In genomic region chr4:127454511-127455119, GRCm38 (mm10) we compare ENCODE assay signal across 20 mouse cellular contexts.
DNase-seq lines count a peak whose midpoint lies in the region; ATAC-seq and TF ChIP-seq lines count a peak whose summit lies in the region.
"Had no signal": no experiment of that assay in that cellular context is flagged by ENCODE, and none has a peak within 500 bp of the region (broad histone marks: within the 10 kb centered on the region; RNA-seq: fewer than 3 reads in every experiment).

No protein-coding gene starts in this region.

- no peak for ATAC-seq in forebrain, embryonic 15.5 days (replicated peaks)
- ATAC-seq in forebrain, embryonic 11.5 days (replicated peaks; ENCODE audit: low FRiP score): no peak
- ATAC-seq in midbrain, postnatal 0 days (ENCODE audit: low FRiP score): no peak
- peak; percentile 69 for ATAC-seq in forebrain, embryonic 16.5 days
- ATAC-seq: CD4-positive, CD25-positive, alpha-beta regulatory T cell, adult 4 months; hindbrain, postnatal 0 days; inflammation-experienced regulatory T-cells, adult 6 months; intestine, embryonic 16.5 days had no signal

- H3K27me3 ChIP-seq in forebrain, embryonic 15.5 days: no peaks in the 10 kb centered on the region
- no peaks in the 10 kb centered on the region for H3K27me3 ChIP-seq in forebrain, embryonic 11.5 days (ENCODE audit: control insufficient read depth, insufficient read depth, low read length)
- H3K27me3 ChIP-seq in midbrain, postnatal 0 days (ENCODE audit: insufficient read depth, low read length): no peaks in the 10 kb centered on the region
- no peaks in the 10 kb centered on the region for H3K27me3 ChIP-seq in midbrain, embryonic 10.5 days (ENCODE audit: low read depth, poor library complexity, severe bottlenecking)
- no peaks in the 10 kb centered on the region for H3K27me3 ChIP-seq in forebrain, embryonic 16.5 days (replicated peaks; ENCODE audit: control insufficient read depth, insufficient read depth, low read length)
- H3K27me3 ChIP-seq: hindbrain, embryonic 12.5 days had no signal

- no peak for TF ChIP-seq CTCF in midbrain, postnatal 0 days (IDR thresholded peaks at IDR 0.05)

- H3K27ac ChIP-seq in forebrain, embryonic 15.5 days (replicated peaks): peak overlapping the region; percentile 58
- H3K27ac ChIP-seq in forebrain, embryonic 11.5 days (ENCODE audit: low read depth, low read length): no peak overlapping the region
- H3K27ac ChIP-seq in midbrain, postnatal 0 days (ENCODE audit: low read depth, low read length): no peak overlapping the region
- no peak overlapping the region for H3K27ac ChIP-seq in midbrain, embryonic 10.5 days (replicated peaks)
- H3K27ac ChIP-seq in forebrain, embryonic 16.5 days (ENCODE audit: low read length): peak overlapping the region; percentile 38
- H3K27ac ChIP-seq: hindbrain, embryonic 12.5 days; hindbrain, postnatal 0 days had no signal

- H3K9me3 ChIP-seq in forebrain, embryonic 15.5 days: no peaks in the 10 kb centered on the region
- H3K9me3 ChIP-seq in forebrain, embryonic 11.5 days (ENCODE audit: control insufficient read depth, low read length): no peaks in the 10 kb centered on the region
- no peaks in the 10 kb centered on the region for H3K9me3 ChIP-seq in midbrain, postnatal 0 days (ENCODE audit: low read length)
- peaks cover 16% of the 10 kb centered on the region; the same call in 1 of the 2 replicates for H3K9me3 ChIP-seq in midbrain, embryonic 10.5 days (replicated peaks)
- H3K9me3 ChIP-seq in forebrain, embryonic 16.5 days (ENCODE audit: control insufficient read depth, low read length): peaks cover 8% of the 10 kb centered on the region

- no peak overlapping the region for H3K4me3 ChIP-seq in forebrain, embryonic 15.5 days
- H3K4me3 ChIP-seq in forebrain, embryonic 11.5 days (ENCODE audit: low read depth, low read length): no peak overlapping the region
- no peak overlapping the region for H3K4me3 ChIP-seq in midbrain, postnatal 0 days (ENCODE audit: low read depth, low read length)
- H3K4me3 ChIP-seq in midbrain, embryonic 10.5 days: no peak overlapping the region
- H3K4me3 ChIP-seq in forebrain, embryonic 16.5 days (replicated peaks; ENCODE audit: low read length): no peak overlapping the region
- H3K4me3 ChIP-seq: hindbrain, embryonic 12.5 days had no signal

- H3K4me1 ChIP-seq in forebrain, embryonic 15.5 days: peaks cover 7% of the 10 kb centered on the region; the same call in 1 of the 2 replicates
- H3K4me1 ChIP-seq in forebrain, embryonic 11.5 days (replicated peaks; ENCODE audit: control insufficient read depth, insufficient read depth, low read length): no peaks in the 10 kb centered on the region
- H3K4me1 ChIP-seq in midbrain, postnatal 0 days (ENCODE audit: insufficient read depth, low read length): no peaks in the 10 kb centered on the region
- 0 out of 2 replicates have a peak, but pooled peaks cover 4% of the 10 kb centered on the region for H3K4me1 ChIP-seq in midbrain, embryonic 10.5 days
- H3K4me1 ChIP-seq in forebrain, embryonic 16.5 days (replicated peaks; ENCODE audit: control insufficient read depth, insufficient read depth, low read length): peaks cover 3% of the 10 kb centered on the region; the same call in 1 of the 2 replicates
- H3K4me1 ChIP-seq: hindbrain, embryonic 12.5 days had no signal

- H3K4me2 ChIP-seq in forebrain, embryonic 15.5 days (replicated peaks): no peak overlapping the region
- H3K4me2 ChIP-seq in forebrain, embryonic 11.5 days (ENCODE audit: low read depth, low read length, severe bottlenecking): no peak overlapping the region
- no peak overlapping the region for H3K4me2 ChIP-seq in midbrain, postnatal 0 days (ENCODE audit: low read depth, low read length, poor library complexity, severe bottlenecking)
- H3K4me2 ChIP-seq in forebrain, embryonic 16.5 days (ENCODE audit: low read length): no peak overlapping the region
- H3K4me2 ChIP-seq: heart, embryonic 11.5 days; hindbrain, embryonic 12.5 days had no signal

- no peaks in the 10 kb centered on the region for H3K36me3 ChIP-seq in forebrain, embryonic 15.5 days
- no peaks in the 10 kb centered on the region for H3K36me3 ChIP-seq in forebrain, embryonic 11.5 days (ENCODE audit: control insufficient read depth, insufficient read depth, low read length)
- no peaks in the 10 kb centered on the region for H3K36me3 ChIP-seq in midbrain, postnatal 0 days (ENCODE audit: insufficient read depth, low read length)
- H3K36me3 ChIP-seq in midbrain, embryonic 10.5 days: no peaks in the 10 kb centered on the region
- no peaks in the 10 kb centered on the region for H3K36me3 ChIP-seq in forebrain, embryonic 16.5 days (ENCODE audit: control insufficient read depth, insufficient read depth)
- H3K36me3 ChIP-seq: hindbrain, embryonic 12.5 days had no signal

- DNase-seq in forebrain, embryonic 11.5 days (ENCODE audit: low spot score): no peak
- DNase-seq in midbrain, postnatal 0 days (ENCODE audit: low spot score): peak; percentile 14
- DNase-seq in midbrain, embryonic 10.5 days (ENCODE audit: low spot score): no peak
- DNase-seq in urinary bladder, postnatal 10 days (ENCODE audit: low spot score): no peak
- DNase-seq: adrenal gland, adult 2 months; adrenal gland, postnatal 14 days; cerebellum, adult 18-20 months; cerebellum, adult 9-10 months; cerebellum, postnatal 14 days; gastrocnemius, postnatal 10 days; gastrocnemius, postnatal 36 days; kidney, adult 2 months had no signal

- no peak overlapping the region for H3K9ac ChIP-seq in forebrain, embryonic 15.5 days (replicated peaks)
- H3K9ac ChIP-seq in forebrain, embryonic 11.5 days (ENCODE audit: low read length): no peak overlapping the region
- H3K9ac ChIP-seq in midbrain, postnatal 0 days (replicated peaks; ENCODE audit: low read length, poor library complexity, severe bottlenecking): no peak overlapping the region
- no peak overlapping the region for H3K9ac ChIP-seq in forebrain, embryonic 16.5 days (replicated peaks; ENCODE audit: low read depth, low read length)
- H3K9ac ChIP-seq: hindbrain, embryonic 12.5 days had no signal

- 69% methylated on average over 11 of the region's 11 CpGs for WGBS in forebrain, embryonic 15.5 days
- WGBS in forebrain, embryonic 11.5 days: 92% methylated on average over 11 of the region's 11 CpGs
- 88% methylated on average over 11 of the region's 11 CpGs for WGBS in midbrain, postnatal 0 days
- 94% methylated on average over 11 of the region's 11 CpGs for WGBS in midbrain, embryonic 10.5 days
- 57% methylated on average over 11 of the region's 11 CpGs for WGBS in forebrain, embryonic 16.5 days

Comparison
In these comparisons a context has a peak if more than half of its experiments do, and no peak if none do; other contexts are left out.
1. H3K27ac ChIP-seq: peak in forebrain, embryonic 15.5 days (single experiment) and forebrain, embryonic 16.5 days (single experiment); none in forebrain, embryonic 11.5 days (single experiment), midbrain, postnatal 0 days (single experiment) and midbrain, embryonic 10.5 days (single experiment).